Mouse (Mus musculus): ENCODE results near the gene Btn2a2.

Btn2a2 gene

DNA sequence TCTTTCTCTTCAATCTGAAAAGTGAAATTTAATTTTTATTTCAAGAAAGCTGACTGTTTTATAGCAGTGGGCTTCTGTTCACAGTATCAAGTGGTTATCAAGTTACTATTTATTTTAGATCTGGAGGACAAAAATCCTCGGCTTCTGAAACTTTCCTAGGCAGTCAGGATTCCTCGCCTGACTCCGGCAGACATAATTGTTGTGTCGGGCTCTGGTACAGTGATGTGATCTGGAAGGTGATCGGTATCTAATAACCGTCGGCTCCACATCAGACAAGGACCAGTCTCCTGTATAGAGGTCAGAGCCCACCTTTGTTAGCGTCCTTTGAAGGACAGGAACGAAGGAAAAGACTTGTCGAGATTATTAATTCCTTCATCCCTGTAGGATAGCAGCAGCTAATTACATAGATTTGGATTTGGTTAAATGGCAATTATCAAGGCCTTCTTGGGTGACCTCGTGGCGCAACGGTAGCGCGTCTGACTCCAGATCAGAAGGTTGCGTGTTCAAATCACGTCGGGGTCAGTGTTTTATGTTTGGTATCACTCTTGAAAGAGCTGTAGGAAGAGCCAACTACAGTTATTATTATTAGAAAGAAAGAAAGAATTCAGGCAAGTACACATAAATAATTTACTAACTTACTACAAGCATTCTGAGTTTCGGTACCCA lies 9.1 kb upstream of the Btn2a2 start:
- no peak for DNase-seq (ENCODE audit: low read depth, low spot score)

DNA sequence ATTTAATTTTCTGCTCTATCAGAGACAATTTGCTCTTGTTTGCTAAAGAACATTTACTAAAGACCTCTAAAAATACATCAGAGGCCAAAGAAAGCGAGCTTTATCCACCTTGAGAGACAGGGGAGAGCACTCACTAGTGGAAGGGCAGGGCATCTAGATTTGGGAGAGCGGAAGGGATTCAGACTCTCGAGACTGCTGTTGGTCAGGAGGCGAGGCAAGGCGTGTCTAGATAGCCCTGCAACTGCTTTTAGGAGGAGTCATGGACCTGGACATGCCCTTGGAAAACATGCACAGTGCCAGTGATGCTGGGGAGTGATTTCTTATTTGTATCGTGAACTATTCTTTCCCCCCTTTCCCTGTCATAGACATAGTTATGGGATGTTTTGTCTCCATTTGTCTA lies 6.9 kb upstream of the Btn2a2 start:
- DNase-seq (ENCODE audit: low read depth, low spot score) = no peak

DNA sequence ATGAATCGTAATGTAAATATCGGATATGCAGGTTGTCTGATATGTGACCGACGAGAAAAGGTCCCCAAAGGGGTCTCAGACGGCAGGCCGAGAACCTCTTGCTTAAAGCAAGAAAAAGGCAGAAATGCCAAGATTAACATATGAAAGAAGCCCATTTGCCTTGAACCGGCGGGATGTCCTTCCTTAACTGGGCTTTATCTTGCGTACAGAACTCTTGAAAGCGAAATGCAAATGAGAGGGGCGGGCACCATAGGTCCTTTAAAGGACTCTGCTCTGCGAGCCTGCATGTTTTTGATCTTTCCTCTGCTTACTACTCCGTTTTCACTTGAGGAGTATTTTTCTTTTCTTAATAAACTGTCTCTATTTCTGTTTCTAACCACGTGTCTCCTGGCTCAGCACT lies 3.3 kb upstream of the Btn2a2 start:
- no peak for DNase-seq (ENCODE audit: low read depth, low spot score)

DNA sequence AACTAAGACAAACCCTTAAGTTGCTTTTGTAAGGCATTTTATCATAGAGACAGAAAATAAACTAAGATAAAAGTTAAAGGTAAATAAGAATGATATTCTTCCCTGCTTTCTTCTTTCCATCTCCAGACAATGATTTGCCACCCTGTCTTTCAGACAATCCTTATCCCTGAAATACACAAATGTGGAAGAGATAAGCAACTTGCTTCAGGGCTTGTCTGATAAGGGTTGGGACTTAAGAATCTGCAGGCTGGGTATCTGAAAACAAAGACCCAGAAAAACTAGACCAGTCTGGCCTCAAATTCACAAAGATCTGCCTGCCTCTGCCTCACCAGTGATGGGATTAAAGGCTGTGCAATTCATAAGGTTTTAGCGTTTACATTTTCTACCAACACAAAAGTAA lies 2.6 kb upstream of the Btn2a2 start:
- no peak for DNase-seq (ENCODE audit: low read depth, low spot score)

DNA sequence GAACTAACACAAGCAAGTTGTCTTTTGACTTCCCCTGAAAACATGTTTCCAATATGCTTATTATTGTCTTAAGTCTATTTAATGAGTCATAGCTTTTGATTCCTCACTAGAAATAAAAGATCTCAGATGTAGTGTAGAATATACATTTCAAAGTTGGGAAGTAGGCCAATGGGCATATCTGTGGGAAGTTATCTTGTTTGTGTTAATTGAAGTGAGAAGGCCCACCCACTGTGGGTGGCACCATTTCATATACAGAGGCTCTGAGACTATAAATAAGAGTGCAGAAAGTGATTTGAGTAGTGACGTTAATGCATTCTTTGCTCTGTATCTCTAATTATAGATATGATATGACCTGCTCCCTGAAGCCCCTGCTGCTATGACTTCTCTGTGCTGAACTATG lies 2.2 kb upstream of the Btn2a2 start:
- peak; percentile 46 for DNase-seq (ENCODE audit: low read depth, low spot score)

DNA sequence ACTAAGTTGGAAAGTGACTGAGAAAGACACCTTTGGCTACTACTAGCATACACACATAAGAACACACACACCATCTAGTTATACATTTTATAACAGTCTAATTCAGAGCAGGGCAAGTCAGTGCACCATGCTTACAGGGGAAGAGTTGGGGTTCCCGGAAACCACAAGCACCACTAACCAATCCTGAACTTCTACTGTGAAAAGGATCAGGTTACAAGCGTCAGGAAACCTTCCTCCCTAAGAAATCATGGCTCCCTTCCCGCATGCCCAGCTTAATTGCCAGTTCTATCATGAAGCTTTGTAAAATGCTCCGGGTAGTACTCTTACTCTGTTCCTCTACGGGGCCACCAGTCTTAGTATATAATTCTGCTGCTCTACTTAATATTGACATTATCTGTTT lies 3.4 kb downstream of the Btn2a2 start:
- no peak for DNase-seq (ENCODE audit: low read depth, low spot score)

DNA sequence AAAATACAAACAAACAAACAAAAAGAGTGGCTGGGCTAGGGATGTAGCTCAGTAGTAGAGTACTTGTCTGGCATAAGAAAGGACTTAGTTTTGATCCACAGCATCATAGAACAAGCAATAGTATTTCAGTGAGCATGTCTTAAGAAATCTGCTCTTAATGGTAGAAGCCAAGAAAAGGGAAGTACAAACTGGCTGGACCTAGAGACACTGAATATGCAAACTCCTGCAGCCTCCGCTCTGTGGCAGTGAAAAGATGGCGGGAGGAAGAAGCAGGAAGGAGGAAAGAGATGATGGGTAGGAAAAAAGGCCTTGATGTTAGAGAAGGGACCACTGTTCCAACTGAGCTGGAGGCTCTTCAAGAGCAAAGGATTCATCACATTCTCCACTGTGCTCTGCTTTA lies 5.5 kb downstream of the Btn2a2 start:
- DNase-seq (ENCODE audit: low read depth, low spot score) = no peak

DNA sequence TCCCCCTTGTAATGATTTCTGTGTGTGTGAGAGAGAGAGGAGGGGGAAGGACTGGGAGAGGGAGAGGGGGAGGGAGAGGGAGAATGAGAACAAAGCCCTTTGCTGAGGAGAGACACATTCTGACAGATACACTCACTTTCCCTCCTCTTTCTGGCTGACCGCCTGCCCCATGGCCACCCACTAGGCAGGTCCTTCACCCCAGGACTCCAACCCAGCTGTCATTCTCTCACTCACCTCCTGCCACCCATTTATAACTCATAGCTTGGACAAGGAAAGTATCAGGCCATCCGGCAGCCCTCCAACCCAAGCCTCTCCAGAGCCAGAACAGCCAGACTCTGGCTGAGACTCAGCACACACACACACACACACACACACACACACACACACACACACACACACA lies 13.0 kb downstream of the Btn2a2 start:
- DNase-seq (ENCODE audit: low read depth, low spot score) = no peak

DNA sequence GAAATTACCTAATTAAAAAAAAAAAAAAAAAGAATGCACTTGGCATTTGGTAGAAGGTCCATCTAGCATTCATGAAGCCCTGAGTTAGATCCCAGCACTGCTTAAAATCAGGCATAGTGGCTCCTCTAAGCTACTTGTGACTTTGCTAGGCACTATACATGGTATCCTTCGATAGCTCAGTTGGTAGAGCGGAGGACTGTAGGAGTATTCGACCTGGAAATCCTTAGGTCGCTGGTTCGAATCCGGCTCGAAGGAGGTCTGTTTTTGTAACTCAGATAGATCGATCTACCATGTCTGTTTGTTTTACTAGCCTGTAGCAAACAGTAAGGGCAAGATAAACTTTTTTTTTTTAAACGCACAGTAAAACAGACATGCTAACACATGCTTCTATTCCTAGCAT lies 21.7 kb downstream of the Btn2a2 start:
- DNase-seq (ENCODE audit: low read depth, low spot score) = peak; percentile 83

DNA sequence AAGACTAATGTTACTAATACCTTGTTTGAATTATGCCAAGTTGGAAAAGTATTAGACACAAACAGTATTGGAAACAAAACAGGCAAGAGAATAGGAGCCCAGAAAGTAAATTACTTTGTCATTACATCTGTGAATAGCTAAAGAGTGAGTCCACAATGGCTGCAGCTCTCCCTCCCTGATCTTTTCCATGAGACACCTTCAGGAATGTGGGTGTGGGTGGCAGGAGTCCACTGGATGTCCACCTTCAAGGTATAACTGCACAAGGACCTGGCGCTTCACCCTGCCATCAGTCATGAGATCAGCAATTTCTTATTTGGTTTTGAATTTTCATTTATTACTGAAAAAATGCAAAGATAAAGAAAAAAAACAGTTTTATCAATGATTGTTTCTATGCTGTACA lies 22.4 kb downstream of the Btn2a2 start:
- DNase-seq (ENCODE audit: low read depth, low spot score) = no peak

DNA sequence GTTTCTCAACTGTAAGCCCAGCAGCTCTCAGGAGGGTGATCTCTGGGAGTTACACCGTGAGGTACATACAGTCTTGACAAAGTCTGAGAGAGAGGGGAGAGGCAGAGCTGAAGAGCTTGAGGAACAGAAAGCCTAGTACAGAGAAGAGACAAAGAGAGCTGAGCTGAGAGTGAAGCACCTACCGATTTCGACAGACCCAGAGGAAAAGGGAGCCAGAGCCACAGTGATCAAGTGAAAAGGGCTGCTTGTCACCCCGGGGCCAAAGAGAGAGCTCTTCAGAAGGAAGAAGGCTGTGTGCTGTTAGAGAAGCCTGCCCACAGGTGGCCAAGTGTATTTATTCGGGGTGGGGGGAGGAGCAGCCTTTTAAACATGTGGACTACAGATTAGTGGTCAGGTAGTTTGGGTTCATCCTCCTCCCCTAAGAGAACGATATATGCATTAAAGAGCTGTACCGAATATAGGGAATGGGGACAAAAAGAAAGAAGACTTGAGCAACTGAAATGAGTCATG lies 23.0 kb downstream of the Btn2a2 start, which contains the start of gene Btn1a1:
TSS of gene Btn1a1 (minus strand) at position 302 of the 510 bp plus-strand sequence.
- peak; percentile 24 for DNase-seq (ENCODE audit: low read depth, low spot score)

DNA sequence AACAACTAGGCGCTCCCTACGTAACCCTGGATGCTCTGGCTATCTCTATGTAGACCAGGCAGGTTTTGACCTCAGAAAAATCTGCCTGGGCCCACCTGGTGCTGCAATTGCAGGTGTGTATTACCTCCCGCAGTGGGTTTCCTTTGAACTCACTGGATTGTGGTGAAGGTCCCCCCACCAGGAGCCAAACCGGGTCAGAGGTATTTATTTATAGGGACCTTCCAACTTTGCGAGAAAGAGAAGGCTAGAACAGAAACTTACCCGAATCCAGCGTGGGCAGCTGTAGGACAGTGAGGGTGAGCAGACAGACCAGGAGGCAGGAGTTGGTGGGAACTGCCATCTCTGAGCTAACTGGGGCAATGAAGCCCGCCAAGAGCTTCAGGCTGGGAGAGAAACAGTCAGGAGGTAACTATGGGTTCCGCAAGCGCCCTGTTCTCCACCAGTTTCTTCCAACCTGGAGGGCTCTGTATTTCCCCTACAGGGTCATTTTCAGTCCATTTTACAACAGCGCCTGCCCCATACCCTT lies 23.8 kb downstream of the Btn2a2 start:
- DNase-seq (ENCODE audit: low read depth, low spot score) = peak; percentile 34

DNA sequence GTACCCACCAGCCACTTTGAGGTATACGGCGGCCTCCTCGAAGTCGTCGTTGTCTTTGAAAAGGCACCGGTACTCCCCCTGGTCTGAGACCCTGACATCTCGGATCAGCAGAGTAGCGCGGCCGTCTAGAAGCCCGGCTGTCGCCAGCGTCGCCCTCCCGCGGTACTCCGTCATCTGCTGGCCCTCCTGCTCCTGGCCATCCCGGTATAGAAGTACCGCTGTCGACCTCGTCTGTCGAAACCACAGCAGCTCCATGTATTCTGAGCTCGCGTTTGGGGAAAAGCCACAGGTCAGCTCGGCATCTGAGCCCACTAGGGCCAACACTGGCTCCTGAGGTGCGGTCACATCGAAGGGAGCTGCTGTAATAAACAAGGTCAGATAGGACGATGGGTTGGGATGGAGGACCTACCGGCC lies 24.4 kb downstream of the Btn2a2 start:
- peak; percentile 74 for DNase-seq (ENCODE audit: low read depth, low spot score)

DNA sequence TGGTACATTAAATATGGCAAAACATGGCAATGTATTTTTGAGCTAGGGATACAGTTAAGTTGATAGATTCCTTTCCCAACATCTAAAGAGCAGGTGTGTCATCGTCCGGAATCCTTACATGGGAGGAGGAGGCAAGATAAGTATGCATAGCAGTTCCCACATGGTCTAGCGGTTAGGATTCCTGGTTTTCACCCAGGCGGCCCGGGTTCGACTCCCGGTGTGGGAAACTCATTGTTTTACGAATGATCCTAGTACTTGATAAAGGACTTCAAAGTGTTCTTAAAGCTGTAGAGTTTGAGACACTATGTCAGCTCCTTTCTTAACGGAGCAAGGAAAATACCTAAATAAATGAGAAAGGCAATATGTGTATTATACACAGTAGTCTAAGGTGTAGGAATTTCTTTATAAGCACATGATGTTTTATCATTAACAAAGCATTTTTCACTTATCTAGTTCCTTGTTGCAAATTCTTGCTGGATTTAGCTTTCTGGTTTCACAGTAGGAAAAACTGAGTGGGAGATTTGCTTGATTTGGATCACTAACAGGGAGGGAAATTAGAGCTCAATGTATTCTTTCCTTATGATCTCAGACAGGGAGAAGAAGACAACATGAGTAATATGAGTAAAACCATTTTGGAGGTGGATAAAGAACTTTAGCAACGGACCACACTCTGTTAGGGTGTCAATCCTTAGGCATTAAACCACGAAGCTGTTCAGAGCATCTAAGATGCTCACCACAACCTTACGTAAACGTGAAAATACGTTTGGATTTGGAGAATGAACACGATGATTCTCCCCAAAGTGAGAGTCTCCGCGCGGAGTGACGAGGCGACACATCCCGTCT lies 25.1 kb downstream of the Btn2a2 start:
- DNase-seq (ENCODE audit: low read depth, low spot score) = peak; percentile 87

DNA sequence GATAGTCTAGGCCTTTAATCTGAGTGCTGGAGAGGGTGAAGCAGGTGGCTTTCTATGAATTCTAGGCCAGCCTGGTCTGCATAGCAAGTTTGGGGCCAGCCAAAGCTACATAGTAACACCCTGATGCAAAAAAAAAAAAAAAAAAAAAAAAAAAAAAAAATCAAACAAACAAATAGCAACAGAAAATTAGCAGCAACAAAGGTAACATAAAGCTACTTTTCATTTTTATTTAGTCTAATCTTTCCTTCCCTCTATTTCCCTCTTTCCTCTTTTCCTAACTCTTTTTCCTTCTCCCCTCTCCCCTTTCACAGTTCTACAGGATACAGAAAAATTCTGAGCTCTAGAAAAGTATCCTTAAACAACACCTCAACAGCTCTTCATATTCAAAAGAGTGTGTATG lies 26.0 kb downstream of the Btn2a2 start:
- no peak for DNase-seq (ENCODE audit: low read depth, low spot score)

DNA sequence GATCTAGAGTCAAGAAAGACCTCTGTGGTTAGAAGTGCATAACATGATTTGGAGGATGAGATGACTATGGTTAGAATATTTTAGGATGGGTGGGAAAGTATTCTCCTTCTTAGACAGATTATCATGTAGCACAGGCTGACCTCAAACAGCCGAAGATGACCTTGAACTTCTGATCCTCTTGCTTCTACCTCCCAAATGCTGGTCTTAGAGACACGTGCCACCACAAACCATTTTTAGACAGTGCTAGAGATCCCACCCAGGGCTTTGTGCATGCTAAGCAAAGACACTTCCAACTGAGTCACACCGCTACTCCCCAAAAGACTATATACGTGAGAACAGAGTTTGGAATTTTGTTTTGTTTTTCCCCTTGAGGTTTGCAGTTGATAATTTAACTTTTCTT lies 26.6 kb downstream of the Btn2a2 start:
- no peak for DNase-seq (ENCODE audit: low read depth, low spot score)

DNA sequence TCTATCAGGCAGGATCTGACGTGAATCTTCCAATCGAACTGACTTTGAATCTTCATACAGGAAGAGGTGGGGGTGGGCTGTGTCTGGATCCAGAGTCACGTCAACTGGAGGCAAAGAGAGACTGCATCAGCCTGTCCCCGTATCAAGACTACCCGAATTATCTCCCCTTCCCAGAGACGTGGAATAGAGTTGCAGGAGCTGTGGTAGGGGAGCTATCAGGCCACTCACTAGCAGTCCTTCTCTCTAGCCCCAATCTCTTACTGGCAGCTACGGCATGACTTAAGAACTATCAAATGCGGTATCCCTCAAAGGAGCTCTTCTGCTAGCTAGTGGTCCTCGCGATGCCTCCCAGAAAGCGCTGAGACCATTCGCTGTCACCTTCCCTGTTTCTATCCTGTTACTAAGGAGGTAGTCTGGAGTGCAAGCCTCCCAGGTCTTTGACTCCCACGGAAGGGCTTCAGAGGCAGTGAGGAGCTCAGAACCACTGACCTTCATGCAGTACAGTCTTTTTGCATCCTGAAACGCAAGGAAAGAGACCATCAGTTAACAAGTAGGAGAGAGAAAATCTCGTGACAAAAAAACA lies 29.3 kb downstream of the Btn2a2 start:
- DNase-seq (ENCODE audit: low read depth, low spot score) = no peak

DNA sequence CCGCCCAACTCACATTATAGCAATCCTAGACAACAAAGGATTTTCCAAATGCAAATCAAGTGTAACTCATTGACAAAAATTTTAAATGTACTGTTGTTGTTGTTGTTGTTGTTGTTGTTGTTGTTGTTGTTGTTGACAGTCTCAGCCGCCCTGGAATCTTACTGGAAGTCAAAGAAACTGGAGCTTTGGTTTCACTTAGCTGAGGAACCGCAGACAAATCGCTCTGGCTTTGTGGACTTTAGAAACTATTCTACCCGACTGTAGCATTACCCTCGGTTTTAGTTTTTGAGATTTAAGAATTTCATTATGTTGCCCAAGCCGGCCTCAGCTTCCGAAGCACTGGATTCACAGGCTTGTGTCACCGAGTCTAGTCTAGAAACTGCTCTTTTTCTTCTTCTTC lies 34.7 kb downstream of the Btn2a2 start:
- no peak for DNase-seq (ENCODE audit: low read depth, low spot score)

DNA sequence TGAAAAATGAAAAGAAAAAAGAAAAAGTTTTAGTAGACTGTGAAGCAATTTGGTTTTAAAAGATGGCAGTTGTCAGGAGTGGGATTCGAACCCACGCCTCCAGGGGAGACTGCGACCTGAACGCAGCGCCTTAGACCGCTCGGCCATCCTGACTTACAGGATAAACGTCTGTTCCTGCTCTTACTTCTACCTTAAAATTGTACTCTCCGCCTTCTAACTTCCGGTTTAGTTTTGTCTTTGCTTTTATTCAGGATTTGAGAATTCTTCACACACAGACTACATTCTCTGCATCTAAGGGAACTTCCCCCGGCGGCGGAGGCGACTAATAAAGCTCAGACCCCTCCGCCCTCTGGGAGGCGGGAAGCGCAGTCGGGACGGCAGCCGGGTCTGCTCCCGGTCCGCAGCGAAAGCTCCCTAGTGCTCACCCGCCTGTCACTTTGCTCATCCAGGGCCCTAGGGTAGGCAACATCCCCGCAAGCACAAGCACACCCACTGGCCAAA lies 35.2 kb downstream of the Btn2a2 start:
- peak; percentile 85 for DNase-seq (ENCODE audit: low read depth, low spot score)

DNA sequence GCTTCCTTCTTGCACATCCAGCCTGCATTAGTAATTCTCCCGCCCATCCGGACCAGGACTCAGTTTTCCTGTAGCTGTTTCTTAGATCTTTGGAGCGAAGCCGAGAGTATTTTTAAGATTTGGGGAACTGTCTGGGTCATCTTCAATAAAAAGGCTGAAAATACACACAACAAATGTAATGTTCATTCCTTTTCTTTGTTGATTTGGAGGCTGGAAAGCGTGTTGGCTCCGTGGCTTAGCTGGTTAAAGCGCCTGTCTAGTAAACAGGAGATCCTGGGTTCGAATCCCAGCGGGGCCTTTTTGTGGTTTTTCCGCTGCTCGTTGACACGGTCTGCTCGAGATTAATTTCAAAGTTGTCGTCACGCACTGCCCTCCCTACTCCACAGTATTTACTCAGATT lies 38.3 kb downstream of the Btn2a2 start:
- DNase-seq (ENCODE audit: low read depth, low spot score) = peak; percentile 92

DNA sequence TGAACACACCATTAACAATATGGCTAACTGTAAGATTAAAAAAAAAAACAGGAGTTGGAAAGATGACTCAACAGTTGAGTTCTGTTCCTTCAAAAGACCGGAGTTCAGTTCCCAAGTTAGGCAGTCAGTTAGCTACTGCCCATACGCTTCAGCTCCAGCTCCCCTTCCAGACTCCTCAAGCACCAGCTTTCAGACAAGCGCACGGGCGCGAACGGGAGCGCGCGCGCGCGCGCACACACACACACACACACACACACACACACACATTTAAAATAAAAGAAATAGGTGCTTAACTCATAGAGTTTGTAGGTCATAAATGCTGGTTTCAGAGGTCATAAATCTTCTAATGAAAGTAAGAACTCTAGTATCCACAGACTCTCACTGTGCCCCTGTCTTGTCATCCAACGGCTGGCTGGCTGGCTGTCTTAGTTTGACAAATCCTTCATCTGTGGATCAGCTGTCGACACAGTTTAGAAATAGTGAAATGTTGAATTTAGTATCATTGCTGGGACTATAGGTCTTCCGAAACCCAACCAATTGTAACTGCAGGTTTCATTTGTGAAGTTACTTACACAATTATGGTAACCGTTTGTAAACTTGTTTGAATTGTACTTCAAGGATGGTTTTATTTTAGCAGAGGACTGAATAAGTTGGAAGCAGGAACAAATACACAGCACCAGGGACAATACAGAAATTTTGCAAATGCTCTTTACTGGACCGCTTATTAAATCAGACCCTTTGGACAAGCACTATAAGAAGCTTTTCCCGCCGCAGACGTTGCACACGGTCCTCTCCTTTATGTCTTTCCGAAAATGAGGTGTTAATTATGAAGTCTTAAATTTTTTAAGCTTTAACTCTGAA lies 39.2 kb downstream of the Btn2a2 start:
- peak; percentile 92 for DNase-seq (ENCODE audit: low read depth, low spot score)

All from brain, adult 2 months (tissue).